Mouse (Mus musculus) ovary, adult 18-20 months (tissue): ENCODE results near the gene Man1b1.

ENCODE experiments used
- DNase-seq: peaks from one replicate; pipeline ENCODE4 v3.0.0; 2022; ENCODE audit warnings: low spot score, mixed read lengths

The Man1b1 gene

DNA sequence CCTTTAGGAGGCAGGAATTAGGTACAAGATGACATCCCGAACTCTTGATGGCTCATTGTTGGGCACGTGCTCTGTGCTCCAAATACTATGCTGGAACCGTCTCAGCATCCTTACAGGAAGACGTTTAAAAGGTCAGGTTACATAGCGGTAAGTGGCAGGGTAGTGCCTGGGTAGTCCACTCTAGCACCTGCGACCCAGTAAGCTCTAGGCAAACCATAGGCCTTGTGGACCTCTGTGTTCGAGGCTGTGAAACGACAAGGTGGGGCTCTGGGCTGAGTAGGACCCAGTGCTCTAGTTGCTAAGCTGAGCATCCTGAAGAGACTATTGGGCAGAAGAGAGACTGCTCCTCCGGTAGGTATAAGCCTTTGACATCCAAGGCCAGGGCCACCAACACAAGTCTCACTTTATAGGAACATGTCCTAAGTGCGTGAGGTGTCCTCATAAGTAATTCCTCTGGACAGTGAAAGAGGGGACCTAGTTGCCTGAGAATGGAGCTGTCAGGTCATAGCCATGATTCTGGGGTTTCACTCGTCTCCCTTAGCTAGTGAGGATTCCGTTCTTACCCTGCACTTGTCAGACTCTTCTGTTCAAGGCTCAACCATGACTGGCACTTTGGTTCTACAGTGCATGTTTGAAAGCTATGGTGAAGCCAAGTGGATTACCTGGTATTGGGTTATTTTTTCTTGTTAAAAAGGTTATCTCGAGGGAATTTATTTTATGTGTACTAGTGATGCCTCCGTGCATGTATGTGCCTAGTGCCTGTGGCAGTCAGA, 26.4 kb upstream of the Man1b1 start:
- no peak for DNase-seq

DNA sequence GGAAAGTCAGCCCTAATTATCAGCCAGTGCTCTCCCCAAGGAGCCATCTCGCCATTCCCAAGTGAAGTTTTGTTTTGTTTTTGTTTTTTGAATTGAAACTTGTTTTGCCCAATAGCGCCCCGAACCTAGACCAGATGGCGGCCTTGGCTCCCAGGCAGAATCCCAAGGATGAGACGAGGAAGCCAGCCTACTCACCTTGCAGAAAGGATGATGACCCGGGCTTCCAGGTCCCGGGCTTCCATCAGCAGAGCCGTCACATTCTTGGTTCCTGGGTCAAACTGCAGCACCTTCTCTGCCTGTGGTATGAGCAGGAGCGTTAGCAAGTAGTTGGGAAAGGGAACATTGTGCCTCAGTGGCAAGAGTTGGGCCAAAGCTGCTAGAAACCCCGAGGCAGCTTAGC, 22.0 kb upstream of the Man1b1 start:
- DNase-seq, result no peak

DNA sequence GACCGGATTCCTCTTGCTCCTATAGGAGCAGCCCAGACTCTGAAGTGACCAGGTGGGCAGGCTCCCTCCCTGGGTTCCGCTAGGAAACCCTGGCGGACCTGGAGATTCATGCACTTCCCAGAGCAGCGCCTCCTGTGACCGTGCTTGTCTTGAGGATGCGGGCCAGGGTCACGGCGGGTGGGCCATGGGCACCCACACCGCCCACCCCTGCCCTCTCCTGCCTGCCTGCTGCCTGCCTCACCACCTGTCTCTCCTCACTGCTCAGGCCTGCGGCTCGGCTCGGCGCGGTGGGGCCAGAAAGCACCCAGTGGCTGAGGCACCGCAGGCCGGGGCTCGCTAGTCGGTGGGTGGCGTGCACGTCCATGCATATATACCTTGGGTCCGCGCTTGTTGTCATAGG, 21.2 kb upstream of the Man1b1 start:
- no peak for DNase-seq

DNA sequence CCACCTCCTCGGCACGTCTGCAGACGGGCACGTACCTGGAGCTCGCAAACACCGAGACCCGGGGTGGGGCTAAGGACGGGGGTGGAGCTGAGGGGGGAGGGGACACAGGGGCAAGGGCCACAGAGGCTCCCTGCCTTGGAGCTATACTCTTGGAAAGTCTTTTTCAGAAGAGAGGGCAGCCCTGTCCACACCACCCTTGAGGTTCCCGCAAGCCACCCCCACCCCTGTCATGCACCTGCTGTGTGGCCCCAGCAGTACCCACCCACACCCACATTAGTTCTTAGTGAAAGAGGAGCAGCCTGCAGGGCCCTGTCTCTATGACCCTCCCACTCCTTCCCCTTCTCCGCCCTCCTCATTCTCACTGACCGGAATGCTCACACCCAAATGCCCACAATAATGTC, 20.6 kb upstream of the Man1b1 start:
- DNase-seq, result no peak

DNA sequence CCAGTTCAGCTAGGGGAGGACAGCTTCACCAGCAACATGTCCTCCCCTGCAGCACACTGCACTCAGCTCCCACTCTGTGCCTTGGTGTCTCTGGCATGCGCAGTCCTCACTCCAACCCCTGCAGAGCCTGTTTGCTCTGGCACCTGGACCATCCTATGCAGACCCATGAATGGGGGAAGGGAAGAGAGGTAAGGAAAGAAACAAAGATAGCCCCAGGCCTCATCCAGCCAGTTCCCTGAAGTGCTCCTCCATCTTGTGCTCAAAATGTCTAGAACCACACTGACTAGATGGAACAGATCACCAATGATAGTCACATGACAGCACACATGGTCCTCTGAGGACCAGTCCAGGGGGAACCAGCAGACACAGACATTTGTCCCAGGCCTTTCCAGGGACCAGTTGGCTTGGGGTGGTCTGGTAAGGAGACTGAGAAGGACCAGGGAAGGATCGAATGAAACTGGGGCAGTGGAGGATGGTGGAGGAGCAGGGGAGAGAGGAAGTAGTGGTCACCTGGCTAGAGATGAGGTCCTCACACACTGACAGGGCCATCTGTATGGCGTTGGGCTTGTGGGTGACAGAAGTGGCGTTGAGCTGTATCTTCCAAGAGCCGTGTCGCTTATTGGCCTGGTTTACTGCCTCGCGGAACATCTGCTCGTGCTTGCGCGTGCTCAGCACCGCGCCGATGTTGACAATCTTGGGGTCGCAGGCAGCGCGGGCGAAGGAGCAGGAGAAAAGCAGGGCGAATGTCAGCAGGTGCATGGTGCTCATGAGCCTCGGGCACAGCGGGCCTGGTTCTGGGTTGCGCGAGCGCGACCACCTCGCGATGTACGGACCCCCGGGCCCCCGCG, 13.8 kb upstream of the Man1b1 start:
- no peak for DNase-seq

DNA sequence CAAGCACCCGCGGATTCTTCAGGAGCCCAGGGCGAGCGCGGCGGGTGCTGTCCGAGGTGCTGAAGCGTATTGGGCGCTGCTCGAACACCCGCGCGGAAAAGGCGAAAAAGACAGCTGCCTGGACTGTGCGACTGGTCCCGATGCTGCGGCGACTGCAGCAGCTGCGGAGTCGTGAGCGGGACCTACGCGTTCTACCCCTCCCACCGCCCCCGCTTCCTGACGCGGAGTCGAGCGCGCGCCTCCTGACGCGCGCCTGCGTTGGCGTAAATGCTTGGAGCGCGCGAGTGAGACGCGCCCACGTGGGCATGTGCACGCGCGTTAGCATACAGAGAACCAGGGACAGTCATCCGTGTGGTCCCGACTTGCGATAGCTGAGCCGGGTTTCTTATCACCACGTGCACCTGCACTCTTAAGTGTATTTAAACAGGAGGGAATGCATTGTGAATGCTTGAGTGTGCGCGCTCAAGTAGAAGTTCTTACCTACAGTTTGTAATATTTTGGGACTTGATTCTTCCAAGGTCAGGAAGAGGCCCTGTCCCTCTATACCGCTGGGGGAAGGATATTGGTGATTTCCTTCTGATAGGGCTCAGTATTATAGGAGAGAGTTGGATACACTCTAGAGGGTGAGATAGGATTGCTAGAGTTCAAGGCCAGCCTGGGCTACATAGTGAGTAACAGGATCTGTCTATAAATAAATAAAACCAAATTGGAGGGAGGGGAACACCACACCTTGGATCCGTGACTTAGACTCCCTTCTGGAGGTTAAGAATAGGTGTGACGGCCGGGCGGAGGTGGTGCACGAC, 13.0 kb upstream of the Man1b1 start, which contains the start of gene Grin1:
Gene Grin1 (minus strand): TSS at position 217 of the 803 bp plus-strand sequence.
- peak; percentile 21 for DNase-seq

DNA sequence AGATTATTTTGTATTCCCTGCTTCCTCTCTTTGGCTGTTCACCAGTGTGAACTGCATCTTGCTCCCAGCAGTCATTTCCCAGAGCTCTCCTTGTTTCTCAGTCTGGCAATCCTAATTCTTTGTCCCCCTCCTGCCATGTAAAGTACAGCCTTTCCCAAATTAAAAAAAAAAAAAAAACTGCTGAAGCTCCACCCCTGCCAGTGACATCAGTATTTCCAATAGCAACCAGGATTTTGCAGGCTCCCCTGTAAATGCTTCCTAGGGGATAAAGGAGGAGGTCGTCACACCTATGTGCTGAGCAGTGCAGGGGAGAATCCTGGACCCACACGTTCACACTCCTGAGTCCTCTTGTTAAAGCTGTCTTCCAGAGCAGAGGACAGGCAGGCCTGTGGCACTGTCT, 12.1 kb upstream of the Man1b1 start:
- no peak for DNase-seq

DNA sequence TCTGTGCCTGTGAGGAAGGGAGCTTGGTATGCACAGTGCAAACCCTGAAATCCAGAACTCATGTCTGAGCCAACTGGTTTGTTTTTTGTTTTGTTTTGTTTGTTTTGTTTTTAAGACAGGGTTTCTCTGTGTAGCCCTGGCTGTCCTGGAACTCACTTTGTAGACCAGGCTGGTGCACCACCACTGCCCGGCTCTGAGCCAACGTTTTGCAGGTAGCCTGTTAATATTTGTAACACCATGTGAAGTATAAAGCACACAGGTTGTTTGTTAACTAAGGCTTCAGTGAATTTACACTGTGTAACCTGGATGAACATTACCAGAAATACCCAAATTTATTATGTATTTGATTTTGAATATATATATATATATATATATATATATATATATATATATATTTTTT, 6.1 kb upstream of the Man1b1 start:
- no peak for DNase-seq

DNA sequence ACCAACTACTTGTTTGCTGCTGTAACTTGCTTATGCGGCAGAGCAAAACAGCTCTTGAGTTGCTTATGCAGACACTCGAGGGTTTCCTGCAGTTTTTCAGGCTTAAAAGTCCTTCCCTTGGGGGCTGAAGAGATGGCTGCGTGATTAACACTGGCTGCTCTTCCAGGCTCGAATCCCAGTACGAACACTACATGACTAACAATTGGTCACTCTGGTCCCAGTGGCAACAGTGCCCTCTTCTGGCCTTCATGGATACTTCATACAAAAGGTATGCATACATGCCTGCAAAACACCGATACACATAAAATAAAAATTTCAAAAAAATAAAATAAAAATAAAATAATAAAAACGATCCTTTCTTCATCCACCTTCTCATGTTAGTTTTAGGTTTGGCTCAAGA, 3.7 kb upstream of the Man1b1 start:
- no peak for DNase-seq

DNA sequence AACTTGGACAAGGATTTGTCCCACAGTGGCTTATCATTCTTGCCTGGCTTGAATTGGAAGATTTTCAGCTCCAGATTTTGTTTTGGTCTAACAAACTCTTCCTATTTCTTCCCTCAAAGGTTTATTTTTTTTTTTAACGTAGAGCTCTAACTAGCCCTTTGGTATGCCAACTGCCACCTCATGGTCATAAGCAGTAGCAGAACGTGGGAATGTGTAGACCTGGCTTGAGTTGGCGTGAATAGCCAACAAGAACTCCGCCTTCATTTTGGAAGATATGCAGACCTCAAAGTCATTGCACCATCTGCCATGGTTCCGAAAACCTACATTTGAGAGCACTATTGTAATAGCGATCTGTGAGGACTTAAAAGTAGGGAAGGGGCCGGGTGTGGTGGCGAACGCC, 668 bp upstream of the Man1b1 start:
- DNase-seq, result no peak

DNA sequence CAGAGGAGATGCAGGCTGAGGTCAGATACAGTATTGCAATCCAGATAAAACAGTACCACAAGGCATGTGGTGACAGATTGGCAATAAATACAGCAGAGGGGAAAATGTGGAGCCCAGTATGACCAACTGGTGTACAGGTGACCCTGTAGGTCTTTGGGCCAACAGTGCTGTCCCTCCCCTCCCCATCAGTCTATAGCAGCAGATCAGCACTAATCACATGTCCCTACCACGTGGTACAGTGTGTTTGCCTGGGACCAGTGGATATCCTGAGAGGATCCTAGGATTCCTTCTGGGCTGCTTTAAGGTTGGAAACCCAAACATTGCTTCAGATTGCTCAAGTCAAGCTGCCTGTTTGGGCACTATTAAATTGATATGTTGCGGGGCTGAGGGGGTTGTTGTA, 1.4 kb downstream of the Man1b1 start:
- no peak for DNase-seq

DNA sequence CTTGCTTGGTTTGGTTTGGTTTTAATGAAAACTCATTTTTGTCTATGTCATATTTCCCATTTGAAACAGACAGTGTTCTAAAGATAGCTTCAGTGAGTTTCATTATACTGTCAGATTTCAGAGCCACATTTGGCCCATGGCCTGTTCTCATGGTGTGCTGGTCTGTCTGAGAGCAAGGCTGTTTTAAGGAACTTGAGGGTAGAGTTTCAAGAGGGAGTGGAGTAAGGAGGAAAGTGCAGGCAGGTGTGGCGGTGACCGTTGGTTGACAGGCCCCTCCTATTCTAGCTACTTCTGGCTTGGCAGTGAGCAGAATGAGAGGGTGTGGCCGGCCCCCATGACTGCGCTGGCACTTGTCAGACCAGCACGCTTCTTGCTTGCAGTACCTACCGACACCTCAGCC, 6.2 kb downstream of the Man1b1 start:
- no peak for DNase-seq

DNA sequence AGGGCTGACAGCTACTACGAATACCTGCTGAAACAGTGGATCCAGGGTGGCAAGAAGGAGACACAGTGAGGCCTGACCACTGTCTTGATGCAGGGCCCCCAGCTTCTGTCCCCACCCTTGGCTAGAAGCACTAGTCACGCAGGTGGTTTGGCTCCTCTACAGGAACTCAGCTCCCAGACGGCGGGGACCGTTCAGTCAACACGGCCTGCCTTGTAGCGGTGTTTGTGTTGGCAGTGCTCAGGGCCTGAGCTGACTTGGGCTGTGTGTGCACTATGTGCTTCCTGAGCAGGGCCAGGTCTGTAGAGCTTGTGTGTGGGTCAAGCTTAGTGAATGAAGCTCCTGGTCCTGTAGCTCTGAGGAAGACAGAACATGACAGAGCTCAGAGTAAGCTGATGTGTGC, 16.0 kb downstream of the Man1b1 start:
- no peak for DNase-seq

DNA sequence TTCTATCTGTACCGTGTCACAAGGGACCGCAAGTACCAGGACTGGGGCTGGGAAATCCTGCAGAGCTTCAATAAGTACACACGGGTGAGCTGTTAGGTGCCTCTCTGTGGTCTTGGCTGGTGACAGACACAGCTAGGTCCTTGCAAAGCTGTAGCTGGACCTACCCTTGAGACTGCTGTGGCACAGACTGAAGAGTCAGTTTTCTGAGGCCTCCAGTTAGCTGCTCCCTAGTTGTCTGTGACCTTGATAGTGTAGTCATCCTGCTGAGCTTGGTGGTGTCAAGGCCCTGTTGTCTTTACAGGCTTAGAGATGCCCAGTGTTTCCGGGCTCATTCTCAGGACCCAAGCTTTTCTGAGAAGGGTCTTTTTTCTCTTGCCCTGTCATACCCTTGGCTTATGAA, 17.4 kb downstream of the Man1b1 start:
- DNase-seq, result no peak

DNA sequence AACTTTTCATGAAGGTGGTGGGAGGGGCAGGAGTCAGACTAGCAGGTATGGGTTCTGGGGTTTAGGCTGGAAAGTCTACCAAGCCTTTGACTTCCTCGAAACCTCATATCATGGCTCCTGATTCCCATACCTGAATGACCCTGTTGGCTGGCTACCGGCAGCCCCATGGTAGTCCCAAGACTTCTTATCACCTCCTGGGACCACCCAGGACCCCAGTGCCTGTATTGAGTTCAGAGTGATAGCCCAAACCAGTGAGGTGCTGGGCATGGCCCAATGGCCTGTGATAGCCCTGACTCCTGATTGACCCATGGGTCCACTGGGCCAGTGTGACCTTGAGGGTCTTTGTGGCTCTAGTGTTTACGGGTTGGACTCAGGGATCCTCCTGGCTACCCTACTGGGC, 18.6 kb downstream of the Man1b1 start:
- no peak for DNase-seq

DNA sequence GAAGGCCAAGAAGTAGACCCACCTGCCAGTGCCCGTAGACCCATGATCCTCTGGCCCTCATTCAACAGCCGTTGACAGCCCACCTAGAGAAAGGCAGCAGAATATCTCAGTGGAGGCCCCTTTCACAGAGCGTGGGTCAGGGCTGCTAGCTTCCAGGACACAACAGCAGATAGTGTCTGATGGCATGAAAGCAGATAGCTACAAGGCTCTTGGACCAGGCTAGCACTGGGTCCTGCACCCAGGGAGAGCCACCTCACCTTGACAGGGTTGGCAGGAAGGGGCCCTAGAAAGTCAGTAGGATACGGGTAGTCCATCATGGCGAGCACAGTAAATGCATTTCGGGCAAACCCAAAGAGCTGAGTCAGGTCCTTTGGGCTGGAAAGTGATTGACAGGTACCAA, 22.1 kb downstream of the Man1b1 start:
- DNase-seq, result no peak

DNA sequence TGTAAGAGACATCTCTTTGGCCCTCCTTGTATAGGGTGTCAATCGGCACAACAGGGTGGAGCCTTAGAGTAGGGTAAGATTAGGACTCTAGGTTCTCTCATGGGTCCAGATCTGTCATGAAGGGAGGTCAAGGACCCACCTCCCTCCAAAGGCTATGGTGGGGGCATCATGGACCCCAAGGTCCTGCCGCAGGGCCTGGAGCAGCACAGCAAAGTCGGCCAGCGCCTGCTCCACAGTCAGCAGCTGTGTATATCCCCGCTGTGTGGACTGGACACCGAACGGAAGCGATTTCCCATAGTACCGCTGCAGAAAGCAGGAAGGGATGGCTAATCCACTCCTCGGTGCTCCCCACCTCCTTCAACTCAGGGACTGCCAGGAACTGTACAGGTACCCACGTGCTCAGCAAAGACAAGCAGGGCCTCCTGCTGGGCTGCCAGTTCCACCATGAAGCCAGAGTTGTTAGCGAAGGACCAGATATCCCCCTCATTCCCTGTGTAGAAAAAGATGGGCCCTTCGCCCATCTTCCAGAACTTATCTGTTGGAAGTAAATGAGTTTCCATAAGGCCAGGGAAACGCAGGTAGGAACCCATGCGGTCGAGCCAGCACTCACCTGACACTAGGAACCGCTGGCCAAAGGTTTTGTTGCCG, 23.4 kb downstream of the Man1b1 start:
- no peak for DNase-seq

DNA sequence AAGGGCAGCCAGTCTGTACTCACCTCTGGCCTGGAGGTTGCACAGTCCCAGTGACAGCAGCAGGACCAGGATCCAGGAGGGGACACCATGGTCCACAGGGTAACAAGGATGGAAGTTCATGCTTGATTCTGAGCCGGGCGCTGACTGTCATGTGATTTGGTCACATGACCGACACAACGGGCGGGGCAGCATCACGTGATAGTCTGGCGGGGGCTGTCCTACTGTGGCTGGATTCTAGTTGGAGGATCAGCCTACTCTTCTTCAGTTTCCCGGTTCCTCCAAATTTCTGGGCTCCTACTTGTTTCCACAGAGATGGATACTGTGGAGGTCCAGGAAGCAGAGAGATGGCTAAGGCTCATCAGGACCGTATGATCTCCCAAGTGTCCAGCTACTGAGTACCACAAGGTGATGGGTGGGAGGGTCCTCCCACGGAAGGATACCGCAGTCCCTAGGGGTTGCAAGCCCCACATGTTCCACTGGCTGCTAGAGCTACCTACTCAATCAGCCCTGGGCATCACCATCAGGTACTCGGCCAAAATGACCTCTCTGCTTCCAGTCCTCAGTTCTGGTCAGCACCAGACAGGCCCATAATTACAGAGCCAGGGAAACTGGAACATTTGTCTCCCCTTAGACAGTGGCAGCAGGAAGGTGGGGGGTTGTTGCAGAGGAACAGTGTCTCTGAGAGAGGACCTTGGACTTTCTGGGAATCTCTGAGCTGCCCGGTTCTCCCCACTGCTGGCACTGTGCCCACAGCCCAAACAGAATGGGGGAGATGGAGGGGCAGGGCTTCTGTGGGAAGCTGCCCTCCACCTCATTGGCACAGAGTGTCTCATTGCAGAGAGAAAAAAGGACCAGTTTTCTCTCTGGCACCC, 24.3 kb downstream of the Man1b1 start, which contains the start of gene Dpp7:
Gene Dpp7 (minus strand): TSS at position 152 of the 872 bp plus-strand sequence.
- peak; percentile 76 for DNase-seq

DNA sequence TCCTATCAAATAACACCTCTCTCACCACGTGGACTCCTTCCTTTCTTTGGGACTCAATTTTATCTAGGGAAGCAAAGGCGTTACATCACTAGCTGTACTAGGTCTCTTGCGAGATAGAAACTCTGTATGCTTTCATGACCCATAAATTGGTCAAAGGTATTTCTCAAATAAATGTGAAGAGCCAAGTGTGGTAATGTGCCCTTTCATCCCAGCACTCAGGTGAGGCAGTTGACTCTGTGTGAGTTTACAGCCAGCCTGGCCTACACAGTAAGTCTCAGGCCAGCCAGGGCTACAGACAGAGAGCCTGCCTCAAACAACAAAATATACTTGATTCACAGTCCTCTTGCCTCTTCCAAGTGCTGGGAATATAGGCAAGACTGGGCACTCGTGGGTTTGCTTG, 27.7 kb downstream of the Man1b1 start:
- no peak for DNase-seq

DNA sequence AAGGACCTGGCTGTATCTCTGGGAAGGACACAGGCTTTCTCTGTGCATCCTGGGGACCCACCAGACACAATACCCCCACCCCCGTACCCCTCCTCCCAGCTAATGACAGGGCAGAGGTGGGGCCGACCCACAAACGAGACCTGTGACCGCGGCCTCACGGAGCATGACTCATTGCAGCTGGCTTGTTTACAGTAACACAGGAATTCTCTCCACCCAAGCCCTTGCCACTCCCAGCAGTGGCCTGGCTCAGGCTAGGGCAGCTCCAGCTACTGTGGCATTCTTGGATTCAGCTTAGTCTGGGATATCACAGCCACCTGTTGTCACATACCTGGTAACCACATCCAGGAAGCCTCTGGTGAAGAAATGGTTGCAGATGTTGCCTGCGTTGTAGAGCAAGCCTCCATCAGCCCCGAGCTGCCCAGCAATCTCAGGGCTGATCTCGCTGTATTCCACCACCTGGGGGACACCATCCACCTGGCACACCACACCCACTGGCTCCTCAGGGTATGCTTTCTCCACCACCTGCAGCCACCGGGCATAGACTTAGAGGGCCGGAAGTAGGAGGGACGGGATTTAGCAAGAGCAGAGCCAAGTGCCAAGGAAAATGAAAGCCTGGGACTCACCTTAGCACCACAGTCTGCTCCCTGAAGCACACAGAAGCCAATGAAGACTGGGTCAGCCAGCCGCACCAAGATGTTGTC, 31.5 kb downstream of the Man1b1 start:
- DNase-seq, result no peak
